12 mouse cellular contexts compared by ENCODE assay signal in the genomic region with DNA sequence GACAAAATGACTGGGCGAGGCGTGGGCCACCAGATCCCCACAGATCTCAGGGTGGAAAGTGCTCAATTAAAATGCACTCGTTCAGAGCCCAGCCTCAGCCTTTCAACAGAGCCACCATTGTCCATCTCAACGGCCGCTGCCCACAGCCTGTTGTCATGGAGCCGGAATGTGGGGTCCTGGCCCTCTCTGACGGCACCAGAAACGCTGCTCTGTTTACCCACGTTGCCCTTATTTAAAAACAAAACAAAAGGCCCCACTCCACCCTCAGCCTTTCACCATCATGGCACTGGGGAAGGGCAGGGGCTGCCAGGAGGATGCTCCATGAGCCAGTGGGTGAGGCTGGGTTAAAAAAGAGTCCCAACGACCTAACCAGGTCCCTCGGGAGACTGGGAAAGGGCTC. TPM values are rescaled to one million over a fixed set of nuclear protein-coding genes. Genes with fewer than 3 reads are reported as not detected.
A peak's percentile ranks its signal among the peaks of the same experiment; 100 is the strongest.
DNase-seq lines count a peak whose midpoint lies in the region; ATAC-seq and TF ChIP-seq lines count a peak whose summit lies in the region.
"Had no signal": no experiment of that assay in that cellular context is flagged by ENCODE, and none has a peak within 500 bp of the region (broad histone marks: within the 10 kb centered on the region; RNA-seq: fewer than 3 reads in every experiment).

No protein-coding gene starts in this region.

- WGBS in hindbrain, embryonic 11.5 days = 7% methylated on average over 11 of the region's 11 CpGs
- 3% methylated on average over 11 of the region's 11 CpGs for WGBS in midbrain, embryonic 10.5 days
- 64% methylated on average over 11 of the region's 11 CpGs for WGBS in kidney, adult 2 months

- peaks cover 12% of the 10 kb centered on the region for H3K4me1 ChIP-seq in hindbrain, embryonic 11.5 days (replicated peaks; ENCODE audit: control insufficient read depth, insufficient read depth, low read length)
- peaks cover 100% of the 10 kb centered on the region for H3K4me1 ChIP-seq in midbrain, embryonic 10.5 days
- peaks cover 39% of the 10 kb centered on the region for H3K4me1 ChIP-seq in kidney, adult 2 months (ENCODE audit: control insufficient read depth, insufficient read depth, low read length)

- no peak overlapping the region for H3K4me3 ChIP-seq in hindbrain, embryonic 11.5 days (ENCODE audit: low read depth, low read length)
- H3K4me3 ChIP-seq in midbrain, embryonic 10.5 days = peak overlapping the region; percentile 29
- no peak overlapping the region for H3K4me3 ChIP-seq in kidney, adult 2 months (ENCODE audit: insufficient read depth, low read depth, low read length)
- H3K4me3 ChIP-seq: embryonic facial prominence, embryonic 13.5 days; heart, embryonic 12.5 days; stomach, embryonic 15.5 days had no signal

- H3K4me2 ChIP-seq in hindbrain, embryonic 11.5 days (replicated peaks; ENCODE audit: low read depth, low read length) = no peak overlapping the region
- H3K4me2 ChIP-seq: embryonic facial prominence, embryonic 13.5 days; heart, embryonic 12.5 days; stomach, embryonic 15.5 days had no signal

- TF ChIP-seq CTCF in kidney, adult 2 months (conservative IDR thresholded peaks at IDR 0.05; ENCODE audit: insufficient read depth, insufficient read length, low read depth, low read length) = no peak

- ATAC-seq in hindbrain, embryonic 11.5 days (ENCODE audit: low FRiP score) = peak; percentile 74
- ATAC-seq in erythroid progenitor cell, adult 5-6 weeks (replicated peaks; ENCODE audit: low FRiP score, poor library complexity, severe bottlenecking) = no peak

- DNase-seq in right cerebral cortex, postnatal 10 days (ENCODE audit: low spot score in 2 of 2) = peak; percentile 74 to 77
- DNase-seq in right cerebral cortex, postnatal 25 days = no peak
- DNase-seq in hindbrain, embryonic 11.5 days (ENCODE audit: low spot score) = peak; percentile 80
- DNase-seq in midbrain, embryonic 10.5 days (ENCODE audit: low spot score) = peak; percentile 88
- DNase-seq in liver = no peak
- no peak for DNase-seq in kidney, adult 2 months
- DNase-seq in adrenal gland, postnatal 36 days = no peak
- DNase-seq: kidney, adult 9 months had no signal

- no peaks in the 10 kb centered on the region for H3K9me3 ChIP-seq in hindbrain, embryonic 11.5 days (ENCODE audit: control insufficient read depth, low read length)
- H3K9me3 ChIP-seq in midbrain, embryonic 10.5 days (replicated peaks) = no peaks in the 10 kb centered on the region
- H3K9me3 ChIP-seq: embryonic facial prominence, embryonic 13.5 days; heart, embryonic 12.5 days; stomach, embryonic 15.5 days had no signal

- peak overlapping the region; percentile 63 for H3K27ac ChIP-seq in hindbrain, embryonic 11.5 days (ENCODE audit: low read depth, low read length)
- peak overlapping the region; percentile 88 for H3K27ac ChIP-seq in midbrain, embryonic 10.5 days (replicated peaks)
- H3K27ac ChIP-seq in kidney, adult 2 months (ENCODE audit: insufficient read depth, low read depth, low read length) = no peak overlapping the region
- H3K27ac ChIP-seq: embryonic facial prominence, embryonic 13.5 days; stomach, embryonic 15.5 days had no signal

- no peak for TF ChIP-seq POLR2A in kidney, adult 2 months (IDR thresholded peaks at IDR 0.05; ENCODE audit: low read depth, low read length)

- H3K36me3 ChIP-seq in hindbrain, embryonic 11.5 days (ENCODE audit: control insufficient read depth, insufficient read depth, low read length) = no peaks in the 10 kb centered on the region
- no peaks in the 10 kb centered on the region for H3K36me3 ChIP-seq in midbrain, embryonic 10.5 days
- H3K36me3 ChIP-seq in kidney, adult 2 months (ENCODE audit: control insufficient read depth, insufficient read depth, low read length) = no peaks in the 10 kb centered on the region
- H3K36me3 ChIP-seq: embryonic facial prominence, embryonic 13.5 days; heart, embryonic 12.5 days; stomach, embryonic 15.5 days had no signal

- peak overlapping the region; percentile 15; the same call in 1 of the 2 replicates for H3K9ac ChIP-seq in hindbrain, embryonic 11.5 days (ENCODE audit: low read depth, low read length)
- H3K9ac ChIP-seq: embryonic facial prominence, embryonic 13.5 days; heart, embryonic 12.5 days; stomach, embryonic 15.5 days had no signal

- H3K27me3 ChIP-seq in hindbrain, embryonic 11.5 days (ENCODE audit: control insufficient read depth, insufficient read depth, low read length) = no peaks in the 10 kb centered on the region
- H3K27me3 ChIP-seq in midbrain, embryonic 10.5 days (ENCODE audit: low read depth, poor library complexity, severe bottlenecking) = no peaks in the 10 kb centered on the region
- H3K27me3 ChIP-seq in kidney, adult 2 months (replicated peaks; ENCODE audit: control insufficient read depth, insufficient read depth, low read length) = no peaks in the 10 kb centered on the region
- H3K27me3 ChIP-seq: embryonic facial prominence, embryonic 13.5 days; heart, embryonic 12.5 days; stomach, embryonic 15.5 days had no signal

RNA-seq across cellular contexts. Expression of a gene that starts 25.4 kb away (rescaled TPM):
- polyA plus RNA-seq in hindbrain, embryonic 11.5 days (2014; fragmentation: Nextera tagmentation; extraction: Ambion mirVana) = 8.4 and 8.8 TPM in 2 replicates
- polyA plus RNA-seq in midbrain, embryonic 10.5 days (2016; fragmentation: Nextera tagmentation; extraction: Ambion mirVana) = 25.5 and 25.7 TPM in 2 replicates
- polyA plus RNA-seq in kidney, adult 2 months (2012; rRNA removed) = 29.5 and 33.6 TPM in 2 replicates
- 10 to 100 TPM; 13.8 to 14.6 TPM for total RNA-seq in adrenal gland, postnatal 36 days (2021)
- total RNA-seq in erythroid progenitor cell, adult 5-6 weeks (2015; ENCODE audit: low replicate concordance) = not detected in 2 replicates
- total RNA-seq in erythroid progenitor cell, adult 5-6 weeks (2017; ENCODE audit: low replicate concordance) = 1.3 TPM in 1 of 2 replicates, not detected in the other

RNA-seq across cellular contexts. Expression of a gene that starts 51.2 kb away (rescaled TPM):
- polyA plus RNA-seq in hindbrain, embryonic 11.5 days (2014; fragmentation: Nextera tagmentation; extraction: Ambion mirVana) = 749 and 752 TPM in 2 replicates
- 708 and 841 TPM in 2 replicates for polyA plus RNA-seq in midbrain, embryonic 10.5 days (2016; fragmentation: Nextera tagmentation; extraction: Ambion mirVana)
- 145 and 243 TPM in 2 replicates for polyA plus RNA-seq in kidney, adult 2 months (2012; rRNA removed)
- total RNA-seq in adrenal gland, postnatal 36 days (2021) = 100 to 1,000 TPM; 438 to 440 TPM
- total RNA-seq in erythroid progenitor cell, adult 5-6 weeks (2015; ENCODE audit: low replicate concordance) = 417 TPM in 2 replicates
- total RNA-seq in erythroid progenitor cell, adult 5-6 weeks (2017; ENCODE audit: low replicate concordance) = 315 and 593 TPM in 2 replicates

Comparison
In these comparisons a context has a peak if more than half of its experiments do, and no peak if none do; other contexts are left out.
1. DNase-seq: peak in right cerebral cortex, postnatal 10 days (2 of 2), hindbrain, embryonic 11.5 days (single experiment) and midbrain, embryonic 10.5 days (single experiment); none in right cerebral cortex, postnatal 25 days (single experiment), liver (single experiment), kidney, adult 2 months (single experiment) and adrenal gland, postnatal 36 days (0 of 2).